Mouse (Mus musculus) heart, adult 2 months (tissue): ENCODE results near the gene Itpkb.

Experiments used
- CTCF ChIP-seq: fragments of 200-600 bp; IDR thresholded peaks from 2 replicates; pipeline ENCODE4 v1.8.1; 2022; ENCODE audit warnings: antibody characterized with exemption, mild to moderate bottlenecking, moderate library complexity
- POLR2A ChIP-seq: fragments of 200-500 bp; IDR thresholded peaks from 2 replicates; pipeline ENCODE4 v1.6.1; 2011; ENCODE audit warnings: mild to moderate bottlenecking, low read depth, low read length, control low read depth; ENCODE audit not compliant: insufficient read depth

DNA sequence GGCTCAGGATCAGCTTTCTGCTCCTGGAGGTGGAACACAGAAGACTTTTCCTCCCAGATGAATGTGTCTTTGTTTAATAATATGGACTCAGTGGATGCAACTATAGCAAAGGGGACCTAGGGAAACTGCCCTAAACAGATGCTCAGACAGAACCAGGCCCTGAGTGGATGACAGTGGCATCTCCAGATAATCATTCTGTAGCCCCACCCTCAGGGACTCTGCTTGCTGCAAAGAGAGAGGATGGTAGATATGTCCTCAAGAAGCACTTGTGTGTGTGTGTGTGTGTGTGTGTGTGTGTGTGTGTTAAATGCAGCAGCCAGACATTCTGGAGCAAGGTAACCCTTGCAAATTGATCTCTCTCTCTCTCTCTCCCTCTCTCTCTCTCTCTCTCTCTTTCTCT, 18.8 kb downstream of the Itpkb start:
- no peak for TF ChIP-seq CTCF
- no peak for TF ChIP-seq POLR2A
